Mouse (Mus musculus) E14TG2a.4 (cell line): ENCODE measurements around the gene Zfp459.
A peak's percentile ranks its signal among the peaks of the same experiment; 100 is the strongest.
"Not testable (repeated sequence)": the region's sequence is repeated elsewhere in the genome, so short reads cannot be mapped to it uniquely, and the experiment has no call there.

ENCODE experiments used
- H3K27me3 ChIP-seq: 2 replicates; pipeline ENCODE4 v1.6.1; 2014; ENCODE audit warnings: low read length, control low read depth; ENCODE audit not compliant: insufficient read depth
- H3K36me3 ChIP-seq: 2 replicates; pipeline ENCODE4 v1.6.1; 2014; ENCODE audit warnings: low read length, control low read depth; ENCODE audit not compliant: insufficient read depth
- H3K4me1 ChIP-seq: replicated peaks from 2 replicates; pipeline ENCODE4 v1.6.1; 2014; ENCODE audit warnings: low read depth, low read length, control low read depth
- H3K4me3 ChIP-seq: replicated peaks from 2 replicates; pipeline ENCODE4 v1.5.1; 2014; ENCODE audit warnings: mild to moderate bottlenecking, low read length
- H3K9me3 ChIP-seq: 2 replicates; pipeline ENCODE4 v1.6.1; 2014; ENCODE audit warnings: low read length, control low read depth
- CTCF ChIP-seq: conservative IDR thresholded peaks from 2 replicates; pipeline ENCODE4 v1.5.1; 2014; ENCODE audit warnings: low read length
- NANOG ChIP-seq: IDR thresholded peaks from 2 replicates; pipeline ENCODE4 v1.6.1; 2014; ENCODE audit warnings: borderline replicate concordance, low read length, mixed read lengths
- POU5F1 ChIP-seq: IDR thresholded peaks from 2 replicates; pipeline ENCODE4 v1.6.1; 2014; ENCODE audit warnings: low read length, borderline replicate concordance

Gene Zfp459

DNA sequence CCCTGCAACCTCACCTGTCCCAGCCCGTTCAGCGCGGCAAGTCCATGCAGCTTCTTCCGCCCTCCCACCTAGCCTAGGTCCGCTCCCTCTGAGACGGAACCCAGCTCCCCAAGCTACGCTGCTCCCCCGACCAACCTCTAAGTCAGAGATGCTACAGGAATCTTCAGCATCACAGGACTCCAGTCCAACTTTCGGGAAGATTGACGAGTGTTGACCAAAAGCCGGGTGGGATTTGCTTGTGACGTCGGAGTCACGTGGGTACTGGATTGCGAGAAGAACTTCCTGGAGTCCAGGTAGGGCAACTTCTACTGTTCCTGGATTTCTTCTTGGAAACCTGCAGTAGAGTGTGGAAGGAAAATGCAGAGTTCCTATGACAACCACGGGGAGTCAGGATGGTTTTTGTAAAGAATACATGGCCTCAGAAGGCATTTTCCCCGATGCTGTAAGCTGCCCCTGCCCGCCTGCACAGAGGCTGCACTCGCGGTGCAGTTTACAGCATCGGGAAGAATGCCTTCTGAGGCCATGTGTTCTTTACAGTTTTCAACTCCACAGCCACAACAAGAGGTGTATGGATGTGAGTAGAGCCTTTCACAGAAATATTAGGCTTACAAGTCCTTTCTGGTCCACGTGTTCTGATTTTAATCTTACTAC is at the start of gene Zfp459:
TSS of gene Zfp459 (minus strand) at position 212 of the 651 bp plus-strand sequence.
- no peak for TF ChIP-seq NANOG
- H3K4me1 ChIP-seq: peaks cover 68% of the 10 kb centered on the region
- H3K9me3 ChIP-seq: peaks cover 3% of the 10 kb centered on the region; the same call in 1 of the 2 replicates
- no peaks in the 10 kb centered on the region for H3K27me3 ChIP-seq
- peaks cover 18% of the 10 kb centered on the region for H3K36me3 ChIP-seq
- H3K4me3 ChIP-seq: peak within 1 kb of the TSS; percentile 92

DNA sequence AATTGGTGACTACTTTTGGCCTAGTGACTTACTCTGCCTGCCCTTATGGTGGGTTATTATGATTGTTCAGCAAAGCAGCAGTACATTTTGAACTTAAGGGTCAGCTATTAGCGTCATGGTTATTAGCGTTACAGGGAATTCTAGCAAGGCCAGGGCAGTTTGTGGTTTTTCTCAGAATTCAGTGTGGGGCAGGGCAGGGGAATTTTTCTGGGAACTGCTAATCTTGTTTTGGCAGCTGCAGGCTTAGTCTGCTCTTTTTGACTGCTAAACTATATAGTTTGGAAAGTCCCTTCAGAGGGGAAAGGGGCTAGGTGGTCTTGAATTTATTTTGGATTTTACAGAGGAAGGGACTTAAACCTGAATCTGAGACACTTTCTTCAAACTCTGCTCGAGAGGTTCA is 48.1 kb upstream of the Zfp459 start:
- Histone ChIP-seq H3K36me3 (peaks cover 15% of the 10 kb centered on the region), H3K9me3 (peaks cover 4% of the 10 kb centered on the region), H3K4me3 (no peak overlapping the region), H3K27me3 (no peaks in the 10 kb centered on the region), H3K4me1 (no peaks in the 10 kb centered on the region)
- TF ChIP-seq CTCF: no peak

DNA sequence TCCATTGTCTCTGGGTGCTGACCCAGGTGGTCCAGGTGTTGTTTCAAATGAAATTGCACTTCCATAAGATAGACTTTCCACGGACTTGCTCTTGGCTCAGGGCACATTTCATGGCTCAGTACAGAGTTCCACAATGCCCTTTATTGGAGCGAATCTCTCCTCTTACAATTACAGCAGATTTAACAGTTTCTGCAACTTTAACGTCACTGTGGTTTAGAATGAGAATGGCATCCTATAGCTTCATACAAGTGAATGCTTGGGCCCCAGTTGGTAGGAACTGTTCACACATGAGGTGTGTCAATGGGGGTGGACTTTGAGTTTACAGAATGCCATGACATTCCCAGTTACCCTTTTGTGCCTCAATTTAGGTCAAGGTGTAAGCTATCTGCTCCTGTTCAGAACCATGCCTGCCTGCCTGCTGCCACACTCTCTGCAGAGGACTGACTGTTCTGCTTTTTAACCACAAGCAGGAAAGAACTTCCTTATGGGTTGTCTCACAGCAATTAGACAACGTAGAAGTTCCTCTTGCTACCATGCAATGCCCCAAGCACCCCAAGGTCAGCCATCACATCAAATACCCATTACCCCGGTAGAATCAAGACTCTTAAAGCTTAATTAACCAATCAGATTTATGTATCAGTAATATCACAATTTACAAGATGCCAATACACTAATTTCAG is 42.4 kb upstream of the Zfp459 start:
- H3K4me3 ChIP-seq, H3K4me1 ChIP-seq, H3K27me3 ChIP-seq, H3K36me3 ChIP-seq: not testable (repeated sequence)
- peaks cover 11% of the 10 kb centered on the region for H3K9me3 ChIP-seq

DNA sequence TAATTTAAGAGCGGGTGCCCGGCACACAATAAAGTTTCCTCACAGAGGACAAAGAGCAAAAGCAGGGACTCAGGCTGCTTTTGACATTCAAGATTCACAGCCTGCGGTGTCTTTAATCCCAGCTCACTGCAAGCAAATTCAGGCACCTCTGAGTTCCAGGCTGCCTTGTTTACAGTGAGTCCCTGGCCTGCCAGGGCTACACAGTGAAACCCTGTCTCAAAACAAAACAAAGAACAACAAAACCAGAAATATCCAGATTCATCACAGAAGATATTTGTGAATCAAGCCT is 30.7 kb upstream of the Zfp459 start:
- Histone ChIP-seq H3K9me3 (no peaks in the 10 kb centered on the region), H3K27me3 (no peaks in the 10 kb centered on the region), H3K4me3 (peak overlapping the region; percentile 79), H3K36me3 (peaks cover 6% of the 10 kb centered on the region), H3K4me1 (peaks cover 21% of the 10 kb centered on the region)
- TF ChIP-seq CTCF (no peak), POU5F1 (no peak), NANOG (no peak)

DNA sequence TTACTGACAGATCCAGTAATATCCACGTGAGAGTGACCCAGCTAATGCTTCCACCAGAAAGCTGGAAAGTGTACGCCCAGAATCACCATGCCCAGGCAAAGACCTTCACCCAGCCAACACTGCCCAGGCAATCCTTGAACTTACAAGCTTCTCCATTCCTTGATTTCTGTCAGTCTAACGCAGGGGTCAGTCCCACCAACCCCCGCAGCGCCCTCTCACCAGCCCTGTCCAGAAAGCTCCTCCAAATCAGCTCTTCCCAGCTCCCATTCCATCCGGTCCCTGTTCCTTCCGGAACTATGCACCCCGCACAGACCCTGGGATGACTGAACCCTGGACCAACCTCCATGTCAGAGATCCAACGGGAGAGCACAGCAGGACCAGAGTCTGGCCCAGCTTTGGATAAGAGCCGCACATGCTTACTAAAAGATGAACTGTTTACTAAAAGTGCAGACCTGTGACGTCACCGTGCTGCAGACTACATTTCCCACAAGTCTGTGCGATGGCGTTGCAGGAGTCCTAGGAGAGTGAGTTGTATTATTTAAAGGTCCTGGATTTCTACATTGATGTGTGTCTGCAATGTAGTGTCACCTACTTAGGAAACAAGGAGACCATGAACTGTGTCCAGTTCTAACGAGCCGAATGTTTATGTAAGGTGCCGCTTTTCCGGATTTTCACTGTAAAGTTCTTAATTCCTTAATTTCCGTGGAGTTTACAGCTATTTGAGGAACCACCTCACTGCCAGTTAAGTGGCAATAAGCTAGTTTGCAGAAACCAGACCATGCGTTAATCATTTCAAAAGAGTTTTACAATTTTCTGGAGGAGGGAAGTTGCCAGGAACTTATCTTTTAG is 30.2 kb upstream of the Zfp459 start, which contains the start of gene Zfp874a:
TSS of gene Zfp874a (minus strand) at position 453 of the 849 bp plus-strand sequence.
- no peaks in the 10 kb centered on the region for H3K27me3 ChIP-seq
- no peak for TF ChIP-seq CTCF
- no peak for TF ChIP-seq POU5F1
- TF ChIP-seq NANOG: no peak
- H3K4me1 ChIP-seq: peaks cover 21% of the 10 kb centered on the region

DNA sequence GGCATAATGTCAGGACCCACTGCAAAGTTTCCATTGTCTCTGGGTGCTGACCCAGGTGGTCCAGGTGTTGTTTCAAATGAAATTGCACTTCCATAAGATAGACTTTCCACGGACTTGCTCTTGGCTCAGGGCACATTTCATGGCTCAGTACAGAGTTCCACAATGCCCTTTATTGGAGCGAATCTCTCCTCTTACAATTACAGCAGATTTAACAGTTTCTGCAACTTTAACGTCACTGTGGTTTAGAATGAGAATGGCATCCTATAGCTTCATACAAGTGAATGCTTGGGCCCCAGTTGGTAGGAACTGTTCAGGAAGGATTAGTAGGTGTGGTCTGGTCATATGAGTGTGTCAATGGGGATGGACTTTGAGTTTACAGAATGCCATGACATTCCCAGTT is 15.9 kb upstream of the Zfp459 start:
- H3K4me1 ChIP-seq, H3K9me3 ChIP-seq: not testable (repeated sequence)

More for the DNA sequence above, 30.2 kb upstream of the Zfp459 start, which contains the start of gene Zfp874a:
- Histone ChIP-seq H3K4me3 (peak within 1 kb of the TSS; percentile 79), H3K9me3 (no peaks in the 10 kb centered on the region), H3K36me3 (peaks cover 6% of the 10 kb centered on the region)

DNA sequence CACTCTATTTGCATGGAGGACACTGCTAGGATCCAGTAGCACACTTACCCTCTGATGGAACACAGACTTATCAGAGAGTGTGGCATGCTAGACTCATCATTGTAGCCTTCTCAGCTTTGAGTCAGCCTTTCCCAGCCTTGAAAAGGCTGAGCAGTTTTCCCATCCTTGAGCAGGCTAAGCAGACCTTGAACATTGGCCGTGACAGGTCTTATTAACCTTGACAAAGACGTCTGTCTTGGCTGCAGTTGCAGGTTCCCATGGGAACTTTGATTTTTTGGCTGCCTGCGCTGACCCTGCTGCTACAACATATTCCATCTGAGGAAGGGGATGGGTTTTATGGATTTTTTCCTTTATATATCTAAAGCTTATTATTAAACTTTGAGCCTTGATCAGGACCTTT is 6.9 kb upstream of the Zfp459 start:
- Histone ChIP-seq H3K9me3 (peaks cover 7% of the 10 kb centered on the region; the same call in 1 of the 2 replicates), H3K36me3 (peaks cover 3% of the 10 kb centered on the region), H3K4me3 (peak overlapping the region; percentile 53), H3K27me3 (no peaks in the 10 kb centered on the region), H3K4me1 (peaks cover 53% of the 10 kb centered on the region)
- no peak for TF ChIP-seq POU5F1
- no peak for TF ChIP-seq CTCF
- no peak for TF ChIP-seq NANOG

More for the DNA sequence above, 15.9 kb upstream of the Zfp459 start:
- H3K36me3 ChIP-seq, H3K4me3 ChIP-seq, H3K27me3 ChIP-seq: not testable (repeated sequence)

DNA sequence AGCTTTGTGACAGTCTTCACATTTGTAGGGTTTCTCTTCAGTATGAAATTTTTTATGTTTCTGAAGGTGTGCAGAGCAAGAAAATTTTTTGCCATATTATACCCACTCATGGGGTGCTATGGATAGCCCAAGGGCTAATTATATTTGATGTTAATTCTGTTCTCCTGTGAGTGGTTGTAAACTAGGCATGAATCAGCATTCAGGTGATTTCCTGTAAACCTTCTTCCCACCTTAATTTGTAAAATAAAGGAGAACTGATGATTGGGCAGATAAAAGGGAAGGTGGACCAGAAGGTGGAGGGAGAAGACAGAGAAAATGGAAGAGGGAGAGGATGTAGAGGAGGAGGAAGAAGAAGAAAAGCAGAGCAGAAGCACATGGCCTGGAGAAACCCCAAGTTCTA is 4.5 kb upstream of the Zfp459 start:
- H3K9me3 ChIP-seq, H3K4me3 ChIP-seq, H3K36me3 ChIP-seq, H3K27me3 ChIP-seq: not testable (repeated sequence)
- peaks cover 65% of the 10 kb centered on the region for H3K4me1 ChIP-seq

DNA sequence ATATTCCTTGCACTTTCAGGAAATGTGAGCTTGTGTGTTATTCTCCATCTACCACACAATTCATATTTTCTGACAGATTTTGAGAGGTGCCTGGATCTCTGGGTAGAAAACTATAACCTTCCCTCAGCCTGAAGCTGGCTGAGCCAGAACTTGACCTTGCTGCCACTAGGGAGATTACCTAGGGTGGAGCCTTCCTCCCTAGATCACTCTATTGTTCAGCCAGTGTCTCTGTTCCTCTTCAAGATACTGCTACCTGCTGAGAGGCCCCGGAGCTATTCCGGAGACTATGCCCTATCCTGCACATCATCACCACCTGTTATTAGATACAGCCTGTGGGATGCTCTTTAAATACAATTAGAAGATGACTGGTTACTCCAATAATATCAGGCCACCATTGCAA is 1.3 kb upstream of the Zfp459 start:
- peak overlapping the region; percentile 92; the same call in 1 of the 2 replicates for H3K4me3 ChIP-seq
- peaks cover 60% of the 10 kb centered on the region for H3K4me1 ChIP-seq
- peaks cover 11% of the 10 kb centered on the region for H3K36me3 ChIP-seq
- not testable (repeated sequence) for H3K27me3 ChIP-seq, H3K9me3 ChIP-seq
